Comparison of ENCODE assay signal across 12 mouse cellular contexts in the genomic region with DNA sequence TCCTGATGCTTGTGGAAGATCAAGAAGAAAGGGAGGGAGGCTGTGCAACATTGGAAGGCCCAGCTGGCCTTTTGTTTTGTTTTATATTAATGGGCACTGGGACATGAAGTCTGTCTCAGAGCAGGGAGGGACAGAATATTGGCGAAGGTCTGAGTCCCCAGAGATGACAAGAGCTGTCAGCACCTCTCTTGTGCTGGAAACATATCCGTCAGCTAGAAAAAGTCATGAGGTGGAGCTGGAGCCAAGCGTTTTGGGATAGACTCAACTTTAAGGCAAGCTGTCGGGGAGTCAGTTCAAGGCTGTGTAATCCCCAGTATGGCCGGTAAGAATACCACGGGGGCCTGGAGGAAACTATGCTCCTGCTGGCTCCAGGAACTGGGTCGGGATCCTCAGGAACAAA.
DNase-seq lines count a peak whose midpoint lies in the region; ATAC-seq and TF ChIP-seq lines count a peak whose summit lies in the region.
"Had no signal": no experiment of that assay in that cellular context is flagged by ENCODE, and none has a peak within 500 bp of the region (broad histone marks: within the 10 kb centered on the region; RNA-seq: fewer than 3 reads in every experiment).

No protein-coding gene starts in this region.

- peak; percentile 35 for ATAC-seq in forebrain, embryonic 15.5 days (replicated peaks)
- no peak for ATAC-seq in forebrain, embryonic 13.5 days
- peak; percentile 80 for ATAC-seq in heart, postnatal 0 days (ENCODE audit: insufficient read depth, low read depth)
- ATAC-seq in megakaryocyte progenitor cell, adult 5-6 weeks (replicated peaks; ENCODE audit: poor library complexity) = no peak
- no peak for ATAC-seq in CD4-positive, CD25-positive, alpha-beta regulatory T cell, adult 4 months
- ATAC-seq: inflammation-experienced regulatory T-cells, adult 6 months had no signal

- no peak overlapping the region for H3K4me2 ChIP-seq in forebrain, embryonic 15.5 days (replicated peaks)
- no peak overlapping the region for H3K4me2 ChIP-seq in forebrain, embryonic 13.5 days
- H3K4me2 ChIP-seq in heart, postnatal 0 days (ENCODE audit: low read depth, low read length) = no peak overlapping the region
- H3K4me2 ChIP-seq: liver, embryonic 13.5 days had no signal

- no peaks in the 10 kb centered on the region for H3K9me3 ChIP-seq in forebrain, embryonic 15.5 days
- H3K9me3 ChIP-seq in forebrain, embryonic 13.5 days (replicated peaks) = no peaks in the 10 kb centered on the region
- H3K9me3 ChIP-seq in heart, postnatal 0 days (replicated peaks; ENCODE audit: control insufficient read depth, low read length) = no peaks in the 10 kb centered on the region
- H3K9me3 ChIP-seq: liver, embryonic 13.5 days had no signal

- H3K27ac ChIP-seq in forebrain, embryonic 15.5 days (replicated peaks) = no peak overlapping the region
- H3K27ac ChIP-seq in forebrain, embryonic 13.5 days = no peak overlapping the region
- H3K27ac ChIP-seq in heart, postnatal 0 days (ENCODE audit: low read depth) = peak overlapping the region; percentile 94
- H3K27ac ChIP-seq in cerebellum, adult 2 months (ENCODE audit: insufficient read depth, low read length) = no peak overlapping the region
- H3K27ac ChIP-seq: layer of hippocampus, adult 2 months; liver, embryonic 13.5 days had no signal

- WGBS in forebrain, embryonic 15.5 days = 69% methylated on average over 7 of the region's 7 CpGs
- 76% methylated on average over 7 of the region's 7 CpGs for WGBS in forebrain, embryonic 13.5 days
- WGBS in heart, postnatal 0 days = 18% methylated on average over 7 of the region's 7 CpGs
- WGBS in cerebellum, adult 2 months = 31% methylated on average over 7 of the region's 7 CpGs

- peak; percentile 63 for DNase-seq in gastrocnemius, postnatal 14 days
- DNase-seq in heart, postnatal 0 days (ENCODE audit: low spot score) = peak; percentile 71
- peak; percentile 5 to 32 for DNase-seq in lung, postnatal 4 days
- DNase-seq in cerebellum, adult 2 months = no peak
- DNase-seq: B cell, adult 2 months; liver, embryonic 13.5 days had no signal

- no peaks in the 10 kb centered on the region for H3K27me3 ChIP-seq in forebrain, embryonic 15.5 days
- no peaks in the 10 kb centered on the region for H3K27me3 ChIP-seq in forebrain, embryonic 13.5 days
- no peaks in the 10 kb centered on the region for H3K27me3 ChIP-seq in heart, postnatal 0 days (ENCODE audit: control insufficient read depth, insufficient read depth, low read length)
- no peaks in the 10 kb centered on the region for H3K27me3 ChIP-seq in cerebellum, adult 2 months (ENCODE audit: control insufficient read depth, insufficient read depth, low read length)
- H3K27me3 ChIP-seq: liver, embryonic 13.5 days had no signal

- no peak overlapping the region for H3K9ac ChIP-seq in forebrain, embryonic 15.5 days (replicated peaks)
- no peak overlapping the region for H3K9ac ChIP-seq in forebrain, embryonic 13.5 days
- no peak overlapping the region for H3K9ac ChIP-seq in heart, postnatal 0 days (replicated peaks; ENCODE audit: low read depth, low read length)
- H3K9ac ChIP-seq: liver, embryonic 13.5 days had no signal

- H3K4me3 ChIP-seq in forebrain, embryonic 15.5 days = no peak overlapping the region
- H3K4me3 ChIP-seq in forebrain, embryonic 13.5 days = no peak overlapping the region
- H3K4me3 ChIP-seq in heart, postnatal 0 days (ENCODE audit: low read depth, low read length) = no peak overlapping the region
- no peak overlapping the region for H3K4me3 ChIP-seq in cerebellum, adult 2 months (replicated peaks; ENCODE audit: insufficient read depth, low read depth, low read length)
- H3K4me3 ChIP-seq: layer of hippocampus, adult 2 months; liver, embryonic 13.5 days had no signal

- H3K4me1 ChIP-seq in forebrain, embryonic 15.5 days = no peaks in the 10 kb centered on the region
- H3K4me1 ChIP-seq in forebrain, embryonic 13.5 days = no peaks in the 10 kb centered on the region
- peaks cover 38% of the 10 kb centered on the region for H3K4me1 ChIP-seq in heart, postnatal 0 days (ENCODE audit: control insufficient read depth, insufficient read depth)
- H3K4me1 ChIP-seq in cerebellum, adult 2 months (ENCODE audit: control insufficient read depth, insufficient read depth, low read length) = no peaks in the 10 kb centered on the region
- H3K4me1 ChIP-seq: liver, embryonic 13.5 days had no signal

- no peak for TF ChIP-seq CTCF in heart, postnatal 0 days (IDR thresholded peaks at IDR 0.05; ENCODE audit: low read depth)
- no peak for TF ChIP-seq CTCF in cerebellum, adult 2 months (IDR thresholded peaks at IDR 0.05; ENCODE audit: borderline replicate concordance, insufficient read depth, low read depth, low read length)

- peak; percentile 85; the same call in 1 of the 2 replicates for TF ChIP-seq EP300 in heart, postnatal 0 days (IDR thresholded peaks at IDR 0.05; ENCODE audit: low read depth)

- no peaks in the 10 kb centered on the region for H3K36me3 ChIP-seq in forebrain, embryonic 15.5 days
- no peaks in the 10 kb centered on the region for H3K36me3 ChIP-seq in forebrain, embryonic 13.5 days (ENCODE audit: poor library complexity, severe bottlenecking)
- H3K36me3 ChIP-seq in heart, postnatal 0 days (replicated peaks; ENCODE audit: control insufficient read depth, insufficient read depth, low read length) = no peaks in the 10 kb centered on the region
- H3K36me3 ChIP-seq: liver, embryonic 13.5 days had no signal

- TF ChIP-seq POLR2A in cerebellum, adult 2 months (IDR thresholded peaks at IDR 0.05; ENCODE audit: borderline replicate concordance, insufficient read depth, low read length) = no peak

- intact Hi-C loops in gastrocnemius, postnatal 14 days (cut with DNase I; ENCODE audit: low total_unique reads) = no loop called here

Comparison
In these comparisons a context has a peak if more than half of its experiments do, and no peak if none do; other contexts are left out.
1. ATAC-seq: peak in forebrain, embryonic 15.5 days (single experiment) and heart, postnatal 0 days (single experiment); none in forebrain, embryonic 13.5 days (single experiment), megakaryocyte progenitor cell, adult 5-6 weeks (single experiment) and CD4-positive, CD25-positive, alpha-beta regulatory T cell, adult 4 months (single experiment).
2. DNase-seq: peak in gastrocnemius, postnatal 14 days (single experiment), heart, postnatal 0 days (single experiment) and lung, postnatal 4 days (2 of 2); none in cerebellum, adult 2 months (0 of 2).